Mouse (Mus musculus) brain, adult 2 months (tissue): ENCODE results near the gene Gpr149.

ENCODE experiments used
- DNase-seq: peaks from one replicate; pipeline ENCODE4 v3.0.0; 2011; ENCODE audit warnings: low read depth, low spot score

Gpr149 gene

DNA sequence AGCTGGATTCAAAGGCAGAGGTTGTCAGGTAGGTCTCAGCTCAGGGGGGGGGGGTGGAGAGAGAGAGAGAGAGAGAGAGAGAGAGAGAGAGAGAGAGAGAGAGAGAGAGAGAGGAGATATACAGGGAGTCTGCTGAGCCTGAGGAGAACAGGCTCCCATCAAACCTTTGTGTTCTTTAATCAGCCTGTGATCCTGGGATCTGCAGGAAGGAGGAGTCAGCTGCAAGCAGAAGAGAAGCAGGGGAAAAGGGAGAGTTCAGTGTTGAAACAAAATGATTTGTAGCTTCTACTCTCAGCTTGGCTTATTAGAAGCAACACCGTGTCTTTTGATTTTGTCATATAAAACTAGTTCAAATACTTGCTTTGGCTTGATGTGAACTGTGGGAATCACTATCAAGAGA is at the start of gene Gpr149:
Gene Gpr149 (minus strand): TSS at position 168 of the 400 bp plus-strand sequence.
- DNase-seq: peak; percentile 33

DNA sequence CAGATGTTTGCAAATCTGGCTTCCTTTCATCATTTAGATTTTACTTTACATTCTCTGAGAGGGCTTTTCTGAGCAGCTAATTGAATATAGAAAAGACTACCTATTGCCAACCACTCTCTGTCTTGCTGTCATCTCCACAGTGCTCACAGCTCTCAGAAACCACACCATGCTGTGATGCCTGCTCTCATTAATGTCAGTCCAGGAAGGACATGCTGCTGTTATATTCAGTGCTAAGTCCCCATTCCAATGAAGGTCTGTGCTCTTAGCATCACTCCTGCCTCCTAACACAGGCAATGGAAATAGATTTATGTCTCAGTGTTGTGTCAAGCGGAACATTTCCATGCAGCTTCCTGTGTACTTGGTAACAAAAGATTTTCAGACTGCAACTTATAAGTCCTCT is 45.6 kb upstream of the Gpr149 start:
- peak; percentile 1 for DNase-seq

DNA sequence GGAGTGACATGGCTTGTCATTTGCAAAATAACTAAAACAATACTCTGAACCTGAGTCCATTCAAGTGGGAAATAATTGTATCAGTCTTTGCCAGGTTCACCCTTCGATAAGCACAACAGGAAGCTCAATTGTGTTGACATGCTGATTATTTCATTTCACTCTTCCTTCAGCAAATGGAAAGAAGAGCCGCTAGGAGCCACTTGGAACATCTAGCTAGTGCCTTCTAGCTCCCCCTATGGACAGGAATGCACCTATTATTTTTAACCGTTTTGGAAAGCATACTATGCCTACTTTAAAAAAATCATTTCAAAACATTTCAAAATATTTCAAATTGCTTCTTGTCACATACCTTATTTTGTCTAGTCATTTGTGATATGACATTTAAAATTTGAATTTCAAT is 5.9 kb upstream of the Gpr149 start:
- peak; percentile 1 for DNase-seq

DNA sequence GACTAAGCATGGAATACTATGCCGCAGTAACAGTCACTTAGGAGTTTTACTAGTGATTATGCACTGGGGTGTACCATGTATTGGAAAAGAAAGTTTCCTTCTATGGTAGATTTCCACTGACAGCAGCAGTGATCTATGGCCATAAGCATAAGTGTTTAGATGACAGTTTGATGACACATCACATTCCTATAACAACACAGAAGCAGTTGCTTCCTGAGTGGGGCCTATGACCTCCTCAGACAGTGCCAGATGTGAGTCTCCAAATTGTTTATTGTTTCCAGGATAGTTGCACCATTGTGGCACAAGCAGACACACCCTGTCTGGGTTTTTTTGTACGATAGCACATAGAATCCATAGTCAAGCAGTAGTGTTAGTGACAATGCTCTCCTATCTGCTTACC is 991 bp upstream of the Gpr149 start:
- DNase-seq: no peak

DNA sequence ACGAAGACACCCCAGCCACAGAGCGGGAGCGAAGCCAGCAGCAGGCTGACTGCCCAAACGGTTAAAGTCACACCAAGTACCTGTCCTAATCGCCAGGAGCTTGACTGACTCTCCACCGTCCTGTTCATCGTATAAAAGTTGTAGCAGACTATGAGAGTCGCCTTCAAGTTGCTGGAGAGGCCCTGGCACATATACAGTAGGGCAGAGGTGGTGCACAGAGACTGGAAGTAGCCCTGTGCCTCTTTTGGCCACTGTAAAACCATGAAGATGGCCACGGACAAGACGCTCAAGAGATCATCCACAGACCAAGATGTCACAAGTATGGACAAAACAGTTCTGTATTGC is 921 bp downstream of the Gpr149 start:
- DNase-seq: no peak

DNA sequence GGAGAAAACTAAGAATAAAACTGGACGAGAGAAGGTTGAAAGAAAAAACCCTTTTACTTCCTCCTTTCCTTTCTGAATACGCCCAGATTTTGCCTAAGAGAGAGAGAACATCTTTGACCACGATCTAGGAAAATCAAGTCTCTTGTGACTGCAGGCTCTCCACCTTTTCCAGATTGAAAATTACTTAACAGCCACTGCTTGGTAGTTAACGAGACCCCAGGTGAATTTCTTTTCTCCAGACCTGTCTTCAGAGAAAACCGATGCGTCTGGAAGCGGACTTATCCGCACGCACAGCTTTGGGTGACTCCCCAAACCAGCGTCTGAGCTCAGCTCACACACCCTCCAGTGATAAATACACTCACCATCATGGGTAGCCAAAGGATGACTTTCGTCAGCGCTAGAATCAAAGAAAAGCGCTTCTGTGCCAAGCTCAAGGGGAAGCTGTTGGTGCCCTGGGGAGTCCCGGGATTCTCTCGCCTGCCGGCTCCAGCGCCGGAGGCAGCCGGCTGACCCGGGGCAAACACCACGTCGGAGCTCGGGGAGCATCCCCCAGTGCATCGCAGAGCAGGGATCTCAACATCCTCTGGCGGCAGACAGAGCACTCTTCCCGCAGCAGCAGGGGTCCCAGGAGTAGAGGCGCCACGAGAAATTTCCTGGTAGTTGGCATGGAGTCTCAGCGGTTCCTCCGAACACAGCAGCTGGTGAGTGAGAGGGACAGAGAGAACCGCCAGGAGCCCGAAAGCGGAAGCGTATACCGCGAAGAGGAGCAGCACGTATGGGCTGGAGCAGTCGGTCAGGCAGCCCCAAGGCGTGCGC is 1.5 kb downstream of the Gpr149 start:
- peak; percentile 39 for DNase-seq

DNA sequence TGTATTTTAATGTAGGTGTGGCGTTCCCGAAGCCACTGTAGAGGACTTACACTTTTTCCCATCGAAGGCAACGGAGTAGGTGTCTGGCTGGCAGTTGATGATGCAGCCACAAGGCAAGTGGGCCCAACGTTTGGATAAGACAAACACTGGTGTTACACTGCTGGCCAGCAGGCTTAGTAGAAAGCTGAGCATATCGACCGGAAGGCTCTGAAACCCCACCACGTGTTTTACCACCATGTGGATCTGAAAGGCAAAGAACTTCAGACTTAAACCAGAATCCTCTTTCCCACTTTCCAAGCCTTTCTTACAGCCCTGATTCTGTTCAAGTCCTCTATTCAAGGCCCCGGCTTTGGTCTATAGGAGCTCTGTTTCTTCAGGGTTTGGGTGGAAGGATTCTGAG is 2.5 kb downstream of the Gpr149 start:
- peak; percentile 4 for DNase-seq

DNA sequence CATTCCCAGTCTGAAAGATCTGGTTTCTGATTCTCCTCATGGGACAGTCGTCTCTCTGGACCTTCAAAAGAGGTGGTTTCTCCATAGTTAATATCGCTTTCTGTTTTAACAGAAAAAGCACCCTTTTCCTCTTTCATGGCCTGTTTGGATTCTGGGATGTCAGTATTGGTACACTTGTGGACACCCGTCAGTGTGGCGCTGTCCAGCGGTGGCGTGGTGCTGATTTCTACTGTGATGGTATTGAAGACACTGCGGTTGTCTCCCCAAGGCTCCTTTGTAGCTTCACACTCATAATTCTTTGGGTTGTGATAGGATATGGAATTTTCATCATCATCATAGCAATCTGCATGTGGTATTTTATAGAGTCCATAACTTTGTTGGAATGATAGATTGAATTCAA is 10.1 kb downstream of the Gpr149 start:
- no peak for DNase-seq

DNA sequence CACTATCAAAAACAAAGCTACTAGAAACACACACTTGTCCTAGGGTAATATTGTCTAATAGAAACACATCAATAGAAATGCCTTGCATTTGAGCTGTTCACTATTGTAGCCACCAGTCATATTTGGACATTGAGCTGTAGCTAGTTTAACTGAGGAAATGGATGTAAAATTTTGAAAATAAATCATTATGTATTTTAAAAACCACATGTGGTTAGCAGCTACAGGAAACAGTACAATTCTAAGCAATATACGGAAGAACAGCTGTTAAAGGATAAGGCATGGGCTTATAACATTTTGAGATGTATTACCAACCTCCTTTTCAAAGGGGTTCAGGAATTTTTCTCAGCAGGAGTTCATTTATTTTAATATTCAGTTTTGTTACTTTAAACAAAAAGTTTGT is 19.9 kb downstream of the Gpr149 start:
- no peak for DNase-seq

DNA sequence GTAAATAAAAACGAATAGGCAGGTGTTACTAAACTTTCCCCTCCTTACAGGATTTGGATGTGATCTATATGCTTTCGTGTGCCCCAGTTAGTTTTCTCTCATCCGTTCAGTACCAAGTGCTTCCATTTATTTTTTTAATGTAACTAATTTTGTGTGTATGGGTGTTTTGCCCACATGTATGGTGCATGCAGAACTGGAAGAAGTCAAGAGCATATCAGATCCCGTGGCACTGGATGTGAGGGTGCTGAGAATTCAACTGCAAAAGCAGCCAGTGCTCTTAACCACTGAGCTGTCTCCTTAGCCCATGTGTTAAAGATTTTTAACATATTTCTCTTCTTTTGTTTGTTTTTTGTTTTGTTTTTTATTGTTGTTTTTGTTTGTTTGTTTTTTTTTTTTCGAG is 77.3 kb downstream of the Gpr149 start:
- no peak for DNase-seq

DNA sequence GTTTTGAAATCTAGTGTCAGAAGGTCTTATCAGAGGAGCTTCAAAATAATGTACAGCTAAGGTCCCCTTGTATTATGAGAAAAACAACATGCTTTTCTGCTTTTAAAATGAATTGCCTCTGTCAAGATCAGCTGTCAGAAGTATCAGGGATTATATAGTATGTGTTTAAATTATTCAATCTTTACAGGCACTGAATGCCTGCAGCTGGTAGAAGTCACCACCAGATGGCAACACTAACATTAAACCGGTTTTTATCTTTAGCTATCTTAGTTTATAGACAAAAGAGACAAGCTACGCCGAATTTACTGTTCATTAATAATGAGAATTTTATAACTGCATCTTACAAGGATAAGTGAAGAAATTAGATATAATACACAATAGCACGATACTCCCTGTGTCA is 77.8 kb downstream of the Gpr149 start:
- peak; percentile 43 for DNase-seq

DNA sequence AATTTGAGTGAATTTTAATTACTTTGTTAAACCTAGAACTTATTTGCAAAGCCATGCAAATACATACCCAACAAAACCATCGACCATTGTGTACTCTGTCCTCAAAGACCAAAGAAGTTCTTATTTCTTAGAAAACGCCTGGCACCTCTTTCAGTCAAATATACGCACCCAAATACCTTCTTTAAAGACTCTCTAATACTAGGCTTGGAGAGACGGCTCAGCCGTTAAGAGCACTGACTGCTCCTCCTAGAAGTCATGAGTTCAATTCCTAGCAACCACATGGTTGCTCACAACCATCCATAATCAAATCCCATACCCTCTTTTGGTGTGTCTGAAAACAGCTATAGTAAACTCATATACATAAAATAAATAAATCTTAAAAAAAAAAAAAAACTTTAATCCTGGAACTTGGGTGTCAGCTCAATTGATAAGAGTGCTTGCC is 97.7 kb downstream of the Gpr149 start:
- DNase-seq: no peak

DNA sequence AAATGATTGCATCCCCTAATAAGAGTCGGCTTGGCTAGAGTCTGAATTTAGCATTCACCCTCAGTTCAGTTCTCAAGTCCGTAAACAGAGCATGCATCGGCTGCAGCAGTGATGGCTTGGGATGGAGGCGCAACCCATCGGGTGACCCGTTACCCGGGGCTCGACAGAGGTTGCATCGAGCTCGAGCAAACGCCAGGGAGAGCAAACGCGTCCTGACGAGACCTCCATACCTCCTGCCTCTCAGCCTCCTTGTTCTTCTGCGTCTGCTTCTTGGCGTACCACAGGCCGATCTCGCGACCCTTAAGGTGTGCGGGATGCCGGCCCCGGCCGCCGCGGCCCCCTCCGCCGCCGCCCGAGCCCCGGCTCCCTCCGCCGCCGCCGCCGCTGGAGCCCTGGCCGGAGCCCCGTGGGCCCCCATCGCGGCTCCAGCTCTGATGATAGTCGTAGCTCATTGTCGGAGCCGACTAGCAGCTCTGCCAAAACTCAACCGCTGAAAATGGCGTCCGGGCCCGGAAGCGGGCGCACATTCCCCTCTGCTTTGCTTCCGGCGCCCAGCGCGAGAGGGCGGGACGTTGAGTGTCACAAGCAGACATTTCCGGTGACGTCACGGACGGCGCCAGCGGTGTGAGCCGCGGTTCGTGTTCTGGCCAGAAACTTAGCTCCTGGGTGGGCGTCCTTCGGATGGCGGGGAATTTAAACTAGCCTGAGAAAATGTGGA is 98.3 kb downstream of the Gpr149 start, which contains the start of gene Dhx36:
Gene Dhx36 (minus strand): TSS at position 517 of the 718 bp plus-strand sequence.
- peak; percentile 99 for DNase-seq

DNA sequence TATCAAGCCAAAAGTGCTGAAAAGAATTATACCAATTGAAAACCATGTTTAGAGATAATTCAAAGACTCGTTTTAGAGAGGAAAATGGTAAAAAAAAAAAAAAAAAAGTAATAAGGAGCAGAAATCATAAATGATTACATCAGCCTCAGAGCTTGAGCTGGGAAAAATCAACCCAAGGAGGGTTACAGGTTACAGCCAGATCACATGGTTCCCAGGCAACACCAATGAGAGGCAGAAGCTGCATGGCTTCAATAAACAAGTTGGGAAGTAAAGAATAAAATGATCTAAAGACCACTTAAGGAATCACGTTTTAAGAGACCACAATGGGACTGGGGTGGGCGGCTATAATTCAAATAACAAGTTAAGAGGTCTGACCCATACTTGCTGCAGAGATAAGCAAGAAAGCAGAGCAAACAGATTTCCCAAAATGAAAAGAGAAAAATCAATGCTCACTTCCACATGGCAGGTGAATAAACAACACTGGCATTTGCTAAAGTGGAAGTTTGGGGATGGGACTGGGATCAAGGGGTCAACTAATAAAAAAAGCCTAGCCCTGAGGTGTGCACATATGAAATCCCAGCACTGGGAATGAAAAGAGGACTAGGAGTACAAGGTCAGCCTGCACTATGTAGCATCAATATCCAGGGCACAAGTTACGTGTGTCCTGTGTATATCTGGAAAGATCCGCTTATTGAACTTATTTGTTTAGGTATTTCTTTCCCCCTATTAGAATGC is 99.6 kb downstream of the Gpr149 start:
- DNase-seq: peak; percentile 5

DNA sequence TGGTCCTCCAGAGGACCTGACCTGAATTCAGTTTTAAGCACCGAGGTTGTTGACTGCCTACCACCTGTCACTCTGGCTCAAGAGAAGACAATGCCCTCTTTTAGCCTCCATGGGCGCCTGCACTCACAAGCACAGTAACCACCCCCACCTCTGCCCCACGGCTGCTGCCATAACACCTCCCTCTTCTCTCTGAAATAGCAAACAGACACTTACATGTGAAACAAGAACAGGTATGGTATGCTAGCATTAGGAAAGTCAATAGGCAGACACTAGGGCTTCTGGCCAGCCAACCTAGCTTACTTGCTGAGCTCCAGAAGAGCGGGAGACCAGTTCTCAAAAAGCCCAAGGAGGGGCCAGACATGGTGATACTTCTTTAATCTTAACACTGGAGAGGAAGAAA is 105.6 kb downstream of the Gpr149 start:
- no peak for DNase-seq

DNA sequence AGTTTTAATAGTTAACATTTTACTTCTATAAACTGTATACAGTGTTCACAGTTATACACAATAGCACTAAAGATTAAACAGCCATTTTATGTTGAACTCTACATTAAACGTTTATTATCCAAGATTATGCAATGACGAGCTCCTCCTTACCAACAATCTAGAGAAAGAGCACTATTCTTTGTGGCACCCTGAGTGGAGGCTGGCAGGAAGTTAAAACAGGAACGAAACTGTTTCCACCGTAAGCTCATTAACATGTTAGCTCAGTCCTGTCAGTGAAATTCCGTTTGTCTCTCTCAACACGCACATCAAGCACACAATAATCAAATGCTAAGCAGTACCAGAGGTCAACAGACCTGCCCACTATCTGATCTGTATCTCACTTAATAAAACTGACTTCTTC is 112.4 kb downstream of the Gpr149 start:
- DNase-seq: no peak

DNA sequence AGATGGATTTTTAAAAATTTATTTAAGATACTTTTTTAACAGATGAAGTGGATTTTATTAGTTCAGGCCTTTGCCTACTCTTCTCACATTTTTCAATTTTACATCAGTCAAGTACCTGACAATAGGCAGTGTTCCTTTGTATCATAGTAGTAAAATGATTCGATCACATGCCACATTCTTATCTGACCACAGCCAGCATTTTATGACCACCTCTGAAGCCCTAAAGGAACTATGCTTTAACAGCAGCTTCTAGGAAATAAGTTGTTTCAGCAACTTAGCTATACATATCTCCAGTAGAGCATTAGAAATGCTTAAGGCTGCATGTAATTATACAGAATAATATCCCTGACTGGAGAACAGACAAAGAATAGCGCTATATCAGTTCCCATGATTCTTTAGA is 120.6 kb downstream of the Gpr149 start:
- DNase-seq: no peak
